Mouse (Mus musculus): ENCODE results near the gene Sipa1l1. TPM values are rescaled to one million over a fixed set of nuclear protein-coding genes. Genes with fewer than 3 reads are reported as not detected.
A peak's percentile ranks its signal among the peaks of the same experiment; 100 is the strongest.

Gene Sipa1l1
- polyA plus RNA-seq, 1 experiment from 2014 or later, result 33.3 TPM

DNA sequence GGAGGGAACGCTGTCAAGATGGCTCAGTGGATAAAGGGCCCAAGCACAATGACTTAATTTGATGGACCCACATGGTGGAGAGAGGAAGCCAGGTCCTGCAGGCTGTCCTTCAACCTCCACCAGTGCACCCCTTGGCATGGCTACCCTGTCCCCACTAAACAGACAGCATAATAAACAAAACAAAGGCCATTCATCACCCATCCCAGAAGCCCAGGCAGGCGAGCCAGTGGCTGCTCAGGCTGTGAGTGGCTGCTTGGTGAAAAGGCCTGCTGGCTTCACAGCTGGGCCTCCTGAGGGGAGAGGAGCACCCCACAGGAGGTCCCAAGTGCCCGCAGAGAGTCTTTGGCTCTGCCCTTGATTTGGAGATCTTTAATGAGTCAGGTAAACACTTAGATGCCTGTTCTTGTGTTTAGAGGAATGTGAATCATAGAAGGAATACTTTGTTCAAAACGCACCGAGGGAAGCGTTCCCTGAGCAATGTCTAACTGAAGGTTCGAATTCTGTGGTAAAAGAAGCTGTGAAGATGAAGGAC, 27.6 kb downstream of the Sipa1l1 start:
- peak; percentile 56; the same call in 1 of the 2 replicates for ATAC-seq (ENCODE audit: low FRiP score)
- WGBS, result 21% methylated on average over 7 of the region's 7 CpGs
- Histone ChIP-seq H3K36me3 (no peaks in the 10 kb centered on the region), H3K27me3 (no peaks in the 10 kb centered on the region), H3K9me3 (replicated peaks) (no peaks in the 10 kb centered on the region), H3K4me3 (no peak overlapping the region), H3K4me1 (peaks cover 22% of the 10 kb centered on the region), H3K27ac (no peak overlapping the region), H3K9ac (no peak overlapping the region), H3K4me2 (replicated peaks) (no peak overlapping the region)

DNA sequence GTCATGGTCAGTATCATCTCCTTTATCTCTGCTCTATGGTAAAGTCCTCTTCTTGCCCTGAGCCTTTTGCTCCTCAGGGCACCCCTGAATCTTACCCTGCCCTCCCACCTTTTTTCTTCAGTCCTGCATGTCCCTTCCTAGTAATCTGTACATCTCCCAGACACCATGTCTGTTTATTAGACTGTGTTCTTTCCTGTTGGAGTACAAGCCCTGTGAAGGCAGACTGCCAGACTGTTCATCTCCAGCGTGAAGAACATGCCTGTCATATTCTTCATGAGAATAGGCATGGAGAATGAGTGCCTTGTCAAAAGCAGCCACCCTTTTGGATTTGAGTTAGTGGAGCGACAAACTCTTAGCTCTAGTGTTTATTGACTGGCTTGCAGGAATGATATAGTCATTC, 28.1 kb downstream of the Sipa1l1 start:
- no peak for ATAC-seq (ENCODE audit: low FRiP score)
- no peaks in the 10 kb centered on the region for H3K36me3 ChIP-seq
- no peaks in the 10 kb centered on the region for H3K27me3 ChIP-seq
- no peak overlapping the region for H3K4me2 ChIP-seq (replicated peaks)
- no peak overlapping the region for H3K27ac ChIP-seq
- WGBS, result 71% methylated on average over 2 of the region's 2 CpGs
- H3K4me1 ChIP-seq, result peaks cover 22% of the 10 kb centered on the region
- H3K4me3 ChIP-seq, result no peak overlapping the region
- no peaks in the 10 kb centered on the region for H3K9me3 ChIP-seq (replicated peaks)
- no peak overlapping the region for H3K9ac ChIP-seq

DNA sequence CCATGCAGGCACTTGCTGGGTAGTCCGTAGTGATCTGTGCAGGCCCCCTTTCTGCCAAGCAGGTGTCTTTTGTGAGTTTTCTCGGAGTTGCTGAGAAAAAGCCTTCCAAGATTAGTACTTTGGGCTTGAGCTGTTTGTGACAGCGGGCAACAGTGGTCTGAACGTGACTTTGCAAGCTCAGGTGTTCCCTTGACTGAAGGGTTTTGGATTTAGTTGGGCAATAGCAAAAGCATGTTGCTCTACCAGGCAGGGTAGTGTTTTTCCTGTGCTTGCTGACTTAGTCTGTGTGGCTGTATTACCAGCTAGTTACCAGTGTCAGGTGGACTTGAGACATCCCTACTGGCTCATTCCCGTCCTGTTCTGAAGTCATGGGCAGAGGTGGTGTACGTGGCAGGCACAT, 30.2 kb downstream of the Sipa1l1 start:
- Histone ChIP-seq H3K9me3 (replicated peaks) (no peaks in the 10 kb centered on the region), H3K4me1 (peaks cover 22% of the 10 kb centered on the region), H3K36me3 (no peaks in the 10 kb centered on the region), H3K4me3 (no peak overlapping the region), H3K27ac (no peak overlapping the region), H3K4me2 (replicated peaks) (no peak overlapping the region), H3K27me3 (no peaks in the 10 kb centered on the region), H3K9ac (no peak overlapping the region)
- 90% methylated on average over 6 of the region's 6 CpGs for WGBS
- ATAC-seq (ENCODE audit: low FRiP score), result no peak

DNA sequence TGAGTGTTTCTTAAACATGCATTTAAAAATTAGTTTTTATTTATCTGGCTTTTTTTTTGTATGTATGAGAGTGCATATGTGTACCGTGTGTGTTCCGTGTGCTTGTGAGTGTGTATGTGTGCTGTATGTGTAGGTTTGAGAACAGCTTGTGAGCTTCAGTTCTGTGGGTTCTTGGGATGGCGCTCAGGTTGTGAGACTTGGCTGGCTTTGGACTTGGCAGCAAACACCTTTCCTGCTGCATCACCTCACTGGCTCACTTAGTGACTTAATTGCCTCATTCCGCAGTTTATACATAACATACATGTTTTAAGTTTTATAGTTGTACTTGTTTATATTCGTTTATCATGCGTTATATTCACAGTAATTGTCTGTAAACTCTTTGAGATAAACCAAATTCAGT, 35.0 kb downstream of the Sipa1l1 start:
- Histone ChIP-seq H3K4me2 (replicated peaks) (no peak overlapping the region), H3K4me1 (no peaks in the 10 kb centered on the region), H3K27me3 (no peaks in the 10 kb centered on the region), H3K27ac (no peak overlapping the region), H3K9me3 (replicated peaks) (no peaks in the 10 kb centered on the region), H3K36me3 (no peaks in the 10 kb centered on the region), H3K9ac (no peak overlapping the region), H3K4me3 (no peak overlapping the region)
- 95% methylated on average over 6 of the region's 6 CpGs for WGBS
- ATAC-seq (ENCODE audit: low FRiP score), result no peak

DNA sequence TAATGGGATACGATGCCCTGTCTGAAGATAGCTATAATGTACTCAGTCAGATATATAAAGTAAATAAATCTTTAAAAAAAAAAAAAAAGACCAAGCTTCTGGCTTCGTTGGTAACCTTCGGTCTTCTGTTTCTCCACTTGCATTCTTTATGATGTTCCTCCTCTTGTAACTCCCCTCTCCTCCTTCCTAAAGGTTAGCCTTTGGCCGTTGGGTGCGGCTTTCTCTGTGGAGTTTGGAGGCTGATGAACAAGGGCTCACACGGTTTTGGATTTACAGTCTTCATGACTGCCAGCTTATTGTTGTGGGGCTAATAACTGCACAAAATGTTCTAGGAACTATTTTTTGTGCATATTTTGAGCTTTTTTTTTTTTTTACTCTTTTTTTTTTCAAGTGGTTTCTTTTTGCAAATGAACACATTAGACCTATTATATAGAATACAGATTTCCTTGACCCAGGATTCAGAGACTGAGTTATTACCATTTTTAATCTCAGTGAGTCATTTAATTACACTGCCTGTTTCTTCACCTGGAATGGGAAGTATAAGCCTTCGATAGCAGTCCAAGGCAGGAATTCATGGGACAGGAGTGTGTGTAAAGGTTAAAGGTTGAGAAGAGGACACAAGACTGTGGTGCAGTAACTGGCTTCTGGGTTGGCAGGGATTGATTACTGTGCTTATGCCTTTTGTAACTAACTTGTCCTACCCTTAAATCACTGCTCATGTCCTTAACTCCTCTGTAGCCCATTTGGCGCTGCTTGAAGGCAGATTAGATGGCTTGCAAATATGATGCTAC, 37.9 kb downstream of the Sipa1l1 start:
- Histone ChIP-seq H3K27me3 (no peaks in the 10 kb centered on the region), H3K9me3 (replicated peaks) (no peaks in the 10 kb centered on the region), H3K4me1 (no peaks in the 10 kb centered on the region), H3K4me2 (replicated peaks) (no peak overlapping the region), H3K4me3 (no peak overlapping the region), H3K27ac (no peak overlapping the region), H3K36me3 (no peaks in the 10 kb centered on the region), H3K9ac (no peak overlapping the region)
- ATAC-seq (ENCODE audit: low FRiP score), result no peak
- 96% methylated on average over 8 of the region's 8 CpGs for WGBS

DNA sequence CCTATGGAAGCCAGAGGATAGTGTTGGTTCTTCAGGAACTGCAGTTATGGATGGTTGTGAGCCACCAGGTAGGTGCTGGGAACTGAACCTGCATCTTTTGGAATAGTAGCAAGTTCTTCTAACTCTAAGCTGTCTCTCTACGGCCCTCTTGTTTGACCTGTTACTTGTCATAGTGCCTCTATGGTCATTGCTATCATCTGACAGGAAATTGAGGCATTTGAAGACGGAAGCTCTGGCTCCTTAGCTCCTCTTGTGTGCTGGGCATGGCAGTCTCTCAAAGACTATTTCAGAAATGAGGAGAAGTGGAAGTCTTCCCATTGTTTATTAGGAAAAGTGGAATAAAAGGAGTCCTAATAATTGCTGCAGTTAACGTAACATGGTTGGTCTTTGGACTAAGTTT, 38.9 kb downstream of the Sipa1l1 start:
- 91% methylated on average over 3 of the region's 3 CpGs for WGBS

DNA sequence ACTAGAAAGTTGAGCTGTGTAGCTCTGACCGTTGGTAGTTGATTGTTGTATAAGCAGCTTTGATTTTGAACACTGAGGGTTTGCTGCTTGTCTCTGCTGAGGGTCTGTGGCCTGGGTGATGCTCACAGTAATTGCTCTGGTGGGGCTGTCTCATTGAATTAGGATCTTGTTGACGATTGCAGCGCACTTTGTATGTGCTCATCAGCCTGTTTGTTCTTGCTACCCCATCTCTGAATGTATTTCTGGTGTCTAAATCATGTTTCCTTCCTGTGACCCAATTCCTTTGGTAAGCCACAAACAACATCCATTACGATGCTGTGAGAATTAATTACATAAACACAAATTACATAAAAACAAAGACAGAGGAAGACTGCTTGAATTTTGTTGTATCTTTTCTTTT, 39.5 kb downstream of the Sipa1l1 start:
- H3K36me3 ChIP-seq, result no peaks in the 10 kb centered on the region
- no peaks in the 10 kb centered on the region for H3K4me1 ChIP-seq
- H3K4me2 ChIP-seq (replicated peaks), result no peak overlapping the region
- no peak overlapping the region for H3K27ac ChIP-seq
- no peak overlapping the region for H3K4me3 ChIP-seq
- H3K9ac ChIP-seq, result no peak overlapping the region
- no peaks in the 10 kb centered on the region for H3K27me3 ChIP-seq
- 87% methylated on average over 4 of the region's 4 CpGs for WGBS
- no peaks in the 10 kb centered on the region for H3K9me3 ChIP-seq (replicated peaks)
- no peak for ATAC-seq (ENCODE audit: low FRiP score)

More for the DNA sequence above, 38.9 kb downstream of the Sipa1l1 start:
- Histone ChIP-seq H3K4me2 (replicated peaks) (no peak overlapping the region), H3K9ac (no peak overlapping the region), H3K27ac (no peak overlapping the region), H3K4me3 (no peak overlapping the region), H3K36me3 (no peaks in the 10 kb centered on the region), H3K9me3 (replicated peaks) (no peaks in the 10 kb centered on the region), H3K4me1 (no peaks in the 10 kb centered on the region), H3K27me3 (no peaks in the 10 kb centered on the region)
- no peak for ATAC-seq (ENCODE audit: low FRiP score)

DNA sequence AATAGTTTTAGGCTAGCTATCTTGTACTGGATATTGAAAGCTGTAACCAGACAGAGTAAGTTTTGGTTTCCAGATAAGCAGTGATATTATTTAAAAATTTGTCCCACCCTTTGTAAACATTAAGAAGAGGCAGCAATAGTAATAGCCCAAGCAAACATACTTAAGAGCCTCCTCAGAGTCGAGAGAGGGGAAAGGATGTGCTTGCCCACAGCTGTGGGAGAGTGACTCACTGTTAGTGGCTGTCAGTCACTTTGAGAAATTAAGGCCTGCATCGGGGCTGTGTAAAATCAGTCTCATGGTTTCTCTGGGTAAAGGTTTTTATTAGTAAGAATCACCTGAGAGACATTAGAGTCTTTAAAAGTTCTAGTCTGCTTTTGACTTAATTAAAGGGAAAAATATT, 40.6 kb downstream of the Sipa1l1 start:
- Histone ChIP-seq H3K9ac (no peak overlapping the region), H3K36me3 (peaks cover 3% of the 10 kb centered on the region; the same call in 1 of the 2 replicates), H3K4me3 (no peak overlapping the region), H3K27ac (no peak overlapping the region), H3K4me1 (no peaks in the 10 kb centered on the region), H3K9me3 (replicated peaks) (no peaks in the 10 kb centered on the region), H3K4me2 (replicated peaks) (no peak overlapping the region), H3K27me3 (no peaks in the 10 kb centered on the region)
- no peak for ATAC-seq (ENCODE audit: low FRiP score)
- 70% methylated on average over 2 of the region's 2 CpGs for WGBS

DNA sequence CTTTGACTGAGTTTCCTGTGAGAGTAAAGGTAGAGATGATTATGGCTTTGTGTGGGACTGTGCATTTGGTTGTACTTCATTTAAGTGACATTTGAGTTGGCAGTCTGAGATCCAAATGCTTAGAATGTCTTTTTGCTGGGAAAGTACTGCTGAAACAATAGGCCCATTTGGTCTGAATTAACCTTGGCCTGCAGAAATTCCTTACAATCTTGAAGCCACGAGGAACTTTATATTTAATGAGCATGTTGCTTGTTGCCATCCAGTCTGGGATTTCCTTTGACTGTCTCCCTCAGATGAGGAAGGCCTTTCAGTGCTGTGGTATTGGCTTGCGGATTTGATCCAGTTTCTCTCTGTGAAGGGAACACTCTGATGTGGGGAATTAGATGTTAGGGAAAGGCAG, 43.9 kb downstream of the Sipa1l1 start:
- Histone ChIP-seq H3K27me3 (no peaks in the 10 kb centered on the region), H3K4me2 (replicated peaks) (no peak overlapping the region), H3K36me3 (peaks cover 3% of the 10 kb centered on the region; the same call in 1 of the 2 replicates), H3K9me3 (replicated peaks) (no peaks in the 10 kb centered on the region), H3K4me1 (0 out of 2 replicates have a peak, but pooled peaks cover 4% of the 10 kb centered on the region), H3K4me3 (no peak overlapping the region), H3K9ac (no peak overlapping the region), H3K27ac (no peak overlapping the region)
- 71% methylated on average over 2 of the region's 2 CpGs for WGBS
- ATAC-seq (ENCODE audit: low FRiP score), result no peak

DNA sequence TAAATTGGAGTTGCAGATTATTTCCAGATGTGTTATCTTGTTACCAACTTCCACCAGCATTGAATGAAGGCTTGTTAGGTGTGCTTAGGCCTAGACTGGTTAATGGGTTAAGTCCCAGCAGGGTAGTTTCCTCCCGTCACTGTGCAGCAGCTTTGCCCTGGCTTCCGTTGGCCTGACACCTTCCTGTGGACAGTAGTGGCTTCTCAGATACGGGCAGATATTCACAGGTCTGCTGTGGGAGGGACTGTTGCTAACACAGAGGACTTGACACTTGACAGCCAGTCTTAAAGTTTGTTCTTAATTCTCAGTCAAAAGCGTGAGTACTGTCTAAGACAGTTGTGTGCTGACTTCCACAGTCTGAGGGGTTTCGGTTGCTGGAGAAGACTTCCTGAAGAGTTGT, 45.8 kb downstream of the Sipa1l1 start:
- ATAC-seq (ENCODE audit: low FRiP score), result no peak

DNA sequence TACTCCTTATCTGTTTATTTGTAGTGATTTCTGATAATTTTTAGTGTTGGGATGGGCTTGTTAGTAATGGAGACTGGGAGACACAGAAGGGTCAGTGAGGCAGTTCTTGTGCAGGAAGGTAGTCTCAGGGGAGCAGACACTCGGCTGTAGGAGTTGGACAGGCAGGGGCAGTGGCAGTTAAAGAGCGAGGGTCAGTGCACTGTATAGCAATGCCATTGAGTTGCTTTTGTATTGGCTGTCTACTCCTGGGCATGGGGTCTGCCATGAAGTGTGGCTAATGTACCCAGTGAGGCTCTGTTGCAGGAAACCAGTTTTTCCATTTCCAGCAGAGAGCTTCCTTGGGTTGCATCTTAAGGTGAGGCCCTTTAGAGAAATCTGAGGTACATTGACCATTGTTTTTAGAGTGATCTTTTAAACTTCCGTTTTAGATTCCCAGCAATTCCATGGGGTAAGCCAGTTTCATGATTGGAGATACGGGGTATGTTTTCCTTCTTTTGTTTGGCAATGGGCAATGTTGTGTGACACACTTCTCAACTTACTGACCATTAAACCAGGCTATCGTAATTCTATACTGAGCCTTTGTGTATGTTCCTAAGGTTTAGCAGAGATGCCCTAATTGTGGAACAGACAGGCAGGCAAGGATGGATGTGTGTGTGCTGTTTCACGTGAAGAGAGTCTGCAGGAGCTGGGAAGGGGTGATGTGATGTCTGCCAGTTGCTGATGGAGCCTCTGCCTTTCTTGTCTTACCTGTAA, 47.9 kb downstream of the Sipa1l1 start:
- Histone ChIP-seq H3K9ac (no peak overlapping the region), H3K27me3 (no peaks in the 10 kb centered on the region), H3K9me3 (replicated peaks) (no peaks in the 10 kb centered on the region), H3K4me3 (no peak overlapping the region), H3K4me1 (0 out of 2 replicates have a peak, but pooled peaks cover 4% of the 10 kb centered on the region), H3K4me2 (replicated peaks) (no peak overlapping the region), H3K36me3 (peaks cover 3% of the 10 kb centered on the region; the same call in 1 of the 2 replicates), H3K27ac (no peak overlapping the region)
- 70% methylated on average over 6 of the region's 6 CpGs for WGBS
- no peak for ATAC-seq (ENCODE audit: low FRiP score)

More for the DNA sequence above, 45.8 kb downstream of the Sipa1l1 start:
- Histone ChIP-seq H3K27me3 (no peaks in the 10 kb centered on the region), H3K9ac (no peak overlapping the region), H3K4me1 (0 out of 2 replicates have a peak, but pooled peaks cover 4% of the 10 kb centered on the region), H3K36me3 (peaks cover 3% of the 10 kb centered on the region; the same call in 1 of the 2 replicates), H3K4me3 (no peak overlapping the region), H3K27ac (no peak overlapping the region), H3K4me2 (replicated peaks) (no peak overlapping the region), H3K9me3 (replicated peaks) (no peaks in the 10 kb centered on the region)
- WGBS, result 68% methylated on average over 5 of the region's 5 CpGs

DNA sequence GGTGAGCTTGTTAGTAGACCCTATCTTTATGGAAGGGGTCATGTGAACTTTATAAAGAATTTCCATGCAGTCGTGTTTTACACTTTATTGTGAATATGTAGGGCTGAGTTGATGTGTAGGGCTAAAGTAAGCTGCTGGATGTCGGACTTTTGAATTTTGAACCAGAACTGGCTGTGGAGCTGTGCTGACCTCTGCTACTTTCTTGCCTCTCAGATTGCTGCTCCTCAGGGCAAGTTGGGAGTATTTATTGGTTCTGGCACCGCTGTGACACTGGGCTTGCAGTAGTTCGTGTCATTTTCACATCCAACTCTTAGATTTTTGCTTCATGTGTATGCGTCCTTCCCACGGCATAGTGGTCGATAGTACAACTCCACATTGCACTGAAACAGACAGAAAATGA, 49.1 kb downstream of the Sipa1l1 start:
- no peak overlapping the region for H3K4me2 ChIP-seq (replicated peaks)
- 0 out of 2 replicates have a peak, but pooled peaks cover 4% of the 10 kb centered on the region for H3K4me1 ChIP-seq
- H3K27me3 ChIP-seq, result no peaks in the 10 kb centered on the region
- 90% methylated on average over 7 of the region's 7 CpGs for WGBS
- H3K27ac ChIP-seq, result no peak overlapping the region
- H3K36me3 ChIP-seq, result peaks cover 3% of the 10 kb centered on the region; the same call in 1 of the 2 replicates
- no peak for ATAC-seq (ENCODE audit: low FRiP score)
- H3K9ac ChIP-seq, result no peak overlapping the region
- H3K9me3 ChIP-seq (replicated peaks), result no peaks in the 10 kb centered on the region
- H3K4me3 ChIP-seq, result no peak overlapping the region
